Mouse (Mus musculus): ENCODE measurements around the gene H2al1h. TPM values are rescaled to one million over a fixed set of nuclear protein-coding genes. Genes with fewer than 3 reads are reported as not detected.
"Not testable (repeated sequence)": the region's sequence is repeated elsewhere in the genome, so short reads cannot be mapped to it uniquely, and the experiment has no call there.

Gene H2al1h
- polyA plus RNA-seq (2015; fragmentation: Nextera tagmentation; extraction: Ambion mirVana): not detected in 2 replicates

GRCm38 (mm10) chrX:11321192-11321591 lies at the start of gene H2al1h:
H2al1h (plus strand) TSS chrX:11321492.
- not testable (repeated sequence) for H3K9me3 ChIP-seq (replicated peaks; ENCODE audit: control insufficient read depth, low read length); ATAC-seq (ENCODE audit: low read depth); H3K4me1 ChIP-seq (ENCODE audit: control insufficient read depth, low read depth, low read length); H3K4me3 ChIP-seq (ENCODE audit: low read depth, low read length); H3K36me3 ChIP-seq (ENCODE audit: control insufficient read depth, insufficient read depth); H3K27me3 ChIP-seq (ENCODE audit: control insufficient read depth, insufficient read depth, low read depth, low read length); H3K27ac ChIP-seq (ENCODE audit: low read length); H3K4me2 ChIP-seq (ENCODE audit: low read depth, low read length); H3K9ac ChIP-seq (ENCODE audit: low read depth, low read length)
- WGBS (ENCODE audit: insufficient replicate concordance): no CpG with 5 or more reads among the region's 6 CpGs

- Histone ChIP-seq H3K9ac (ENCODE audit: low read depth, low read length) (no peak overlapping the region), H3K36me3 (ENCODE audit: control insufficient read depth, insufficient read depth) (no peaks in the 10 kb centered on the region), H3K4me3 (ENCODE audit: low read depth, low read length) (no peak overlapping the region), H3K4me2 (ENCODE audit: low read depth, low read length) (no peak overlapping the region), H3K9me3 (replicated peaks; ENCODE audit: control insufficient read depth, low read length) (no peaks in the 10 kb centered on the region), H3K27ac (ENCODE audit: low read length) (no peak overlapping the region), H3K4me1 (ENCODE audit: control insufficient read depth, low read depth, low read length) (no peaks in the 10 kb centered on the region), H3K27me3 (ENCODE audit: control insufficient read depth, insufficient read depth, low read depth, low read length) (no peaks in the 10 kb centered on the region)
- 44% methylated on average over 3 of the region's 3 CpGs for WGBS (ENCODE audit: insufficient replicate concordance)
- no peak for ATAC-seq (ENCODE audit: low read depth)
These were observed 48.1 kb upstream of the H2al1h start for GRCm38 (mm10) chrX:11273190-11273589.

GRCm38 (mm10) chrX:11277083-11277482 lies 44.2 kb upstream of the H2al1h start:
- WGBS (ENCODE audit: insufficient replicate concordance): 63% methylated on average over 6 of the region's 6 CpGs
- no peaks in the 10 kb centered on the region for H3K4me1 ChIP-seq (ENCODE audit: control insufficient read depth, low read depth, low read length)
- H3K27ac ChIP-seq (ENCODE audit: low read length): no peak overlapping the region
- no peak for ATAC-seq (ENCODE audit: low read depth)
- H3K36me3 ChIP-seq (ENCODE audit: control insufficient read depth, insufficient read depth): no peaks in the 10 kb centered on the region
- H3K9me3 ChIP-seq (replicated peaks; ENCODE audit: control insufficient read depth, low read length): no peaks in the 10 kb centered on the region
- H3K4me2 ChIP-seq (ENCODE audit: low read depth, low read length): no peak overlapping the region
- no peak overlapping the region for H3K9ac ChIP-seq (ENCODE audit: low read depth, low read length)
- no peak overlapping the region for H3K4me3 ChIP-seq (ENCODE audit: low read depth, low read length)
- no peaks in the 10 kb centered on the region for H3K27me3 ChIP-seq (ENCODE audit: control insufficient read depth, insufficient read depth, low read depth, low read length)

- WGBS (ENCODE audit: insufficient replicate concordance): 44% methylated on average over 2 of the region's 2 CpGs
- H3K4me2 ChIP-seq (ENCODE audit: low read depth, low read length): no peak overlapping the region
- no peak overlapping the region for H3K27ac ChIP-seq (ENCODE audit: low read length)
- H3K36me3 ChIP-seq (ENCODE audit: control insufficient read depth, insufficient read depth): no peaks in the 10 kb centered on the region
- H3K4me3 ChIP-seq (ENCODE audit: low read depth, low read length): no peak overlapping the region
- no peak overlapping the region for H3K9ac ChIP-seq (ENCODE audit: low read depth, low read length)
- no peaks in the 10 kb centered on the region for H3K4me1 ChIP-seq (ENCODE audit: control insufficient read depth, low read depth, low read length)
- no peaks in the 10 kb centered on the region for H3K27me3 ChIP-seq (ENCODE audit: control insufficient read depth, insufficient read depth, low read depth, low read length)
- H3K9me3 ChIP-seq (replicated peaks; ENCODE audit: control insufficient read depth, low read length): no peaks in the 10 kb centered on the region
- ATAC-seq (ENCODE audit: low read depth): no peak
These were observed 40.6 kb upstream of the H2al1h start for GRCm38 (mm10) chrX:11280741-11281140.

GRCm38 (mm10) chrX:11288306-11288882 lies 32.9 kb upstream of the H2al1h start:
- 47% methylated on average over 14 of the region's 14 CpGs for WGBS (ENCODE audit: insufficient replicate concordance)
- ATAC-seq (ENCODE audit: low read depth): no peak
- Histone ChIP-seq H3K27ac (ENCODE audit: low read length) (no peak overlapping the region), H3K9ac (ENCODE audit: low read depth, low read length) (no peak overlapping the region), H3K9me3 (replicated peaks; ENCODE audit: control insufficient read depth, low read length) (no peaks in the 10 kb centered on the region), H3K4me2 (ENCODE audit: low read depth, low read length) (no peak overlapping the region), H3K4me1 (ENCODE audit: control insufficient read depth, low read depth, low read length) (no peaks in the 10 kb centered on the region), H3K36me3 (ENCODE audit: control insufficient read depth, insufficient read depth) (no peaks in the 10 kb centered on the region), H3K27me3 (ENCODE audit: control insufficient read depth, insufficient read depth, low read depth, low read length) (no peaks in the 10 kb centered on the region), H3K4me3 (ENCODE audit: low read depth, low read length) (no peak overlapping the region)

- Histone ChIP-seq H3K36me3 (ENCODE audit: control insufficient read depth, insufficient read depth) (no peaks in the 10 kb centered on the region), H3K27ac (ENCODE audit: low read length) (no peak overlapping the region), H3K27me3 (ENCODE audit: control insufficient read depth, insufficient read depth, low read depth, low read length) (no peaks in the 10 kb centered on the region), H3K4me1 (ENCODE audit: control insufficient read depth, low read depth, low read length) (no peaks in the 10 kb centered on the region), H3K4me3 (ENCODE audit: low read depth, low read length) (no peak overlapping the region), H3K9ac (ENCODE audit: low read depth, low read length) (no peak overlapping the region), H3K9me3 (replicated peaks; ENCODE audit: control insufficient read depth, low read length) (no peaks in the 10 kb centered on the region), H3K4me2 (ENCODE audit: low read depth, low read length) (no peak overlapping the region)
- ATAC-seq (ENCODE audit: low read depth): no peak
- 38% methylated on average over 4 of the region's 4 CpGs for WGBS (ENCODE audit: insufficient replicate concordance)
These were observed 32.0 kb upstream of the H2al1h start for GRCm38 (mm10) chrX:11289244-11289643.

- H3K27ac ChIP-seq (ENCODE audit: low read length); H3K9me3 ChIP-seq (replicated peaks; ENCODE audit: control insufficient read depth, low read length); H3K27me3 ChIP-seq (ENCODE audit: control insufficient read depth, insufficient read depth, low read depth, low read length); ATAC-seq (ENCODE audit: low read depth); H3K36me3 ChIP-seq (ENCODE audit: control insufficient read depth, insufficient read depth); H3K4me2 ChIP-seq (ENCODE audit: low read depth, low read length); H3K4me3 ChIP-seq (ENCODE audit: low read depth, low read length); H3K4me1 ChIP-seq (ENCODE audit: control insufficient read depth, low read depth, low read length); H3K9ac ChIP-seq (ENCODE audit: low read depth, low read length): not testable (repeated sequence)
- no CpG with 5 or more reads among the region's 3 CpGs for WGBS (ENCODE audit: insufficient replicate concordance)
These were observed 22.3 kb upstream of the H2al1h start, which contains the start of gene H2al1a for GRCm38 (mm10) chrX:11298957-11299356. H2al1a (plus strand) TSS chrX:11299257.

- H3K4me3 ChIP-seq (ENCODE audit: low read depth, low read length); H3K4me1 ChIP-seq (ENCODE audit: control insufficient read depth, low read depth, low read length); H3K9me3 ChIP-seq (replicated peaks; ENCODE audit: control insufficient read depth, low read length); ATAC-seq (ENCODE audit: low read depth); H3K4me2 ChIP-seq (ENCODE audit: low read depth, low read length); H3K36me3 ChIP-seq (ENCODE audit: control insufficient read depth, insufficient read depth); H3K27ac ChIP-seq (ENCODE audit: low read length); H3K9ac ChIP-seq (ENCODE audit: low read depth, low read length); H3K27me3 ChIP-seq (ENCODE audit: control insufficient read depth, insufficient read depth, low read depth, low read length): not testable (repeated sequence)
- WGBS (ENCODE audit: insufficient replicate concordance): 62% methylated on average over 1 of the region's 3 CpGs
These were observed 19.2 kb upstream of the H2al1h start, which contains the start of gene H2al1b for GRCm38 (mm10) chrX:11302132-11302531. H2al1b (plus strand) TSS chrX:11302432.

- not testable (repeated sequence) for ATAC-seq (ENCODE audit: low read depth); H3K4me3 ChIP-seq (ENCODE audit: low read depth, low read length); H3K4me1 ChIP-seq (ENCODE audit: control insufficient read depth, low read depth, low read length); H3K9ac ChIP-seq (ENCODE audit: low read depth, low read length); H3K27me3 ChIP-seq (ENCODE audit: control insufficient read depth, insufficient read depth, low read depth, low read length); H3K36me3 ChIP-seq (ENCODE audit: control insufficient read depth, insufficient read depth); H3K9me3 ChIP-seq (replicated peaks; ENCODE audit: control insufficient read depth, low read length); H3K4me2 ChIP-seq (ENCODE audit: low read depth, low read length); H3K27ac ChIP-seq (ENCODE audit: low read length)
- WGBS (ENCODE audit: insufficient replicate concordance): 60% methylated on average over 1 of the region's 6 CpGs
These were observed 15.9 kb upstream of the H2al1h start, which contains the start of gene H2al1c for GRCm38 (mm10) chrX:11305355-11305754. H2al1c (plus strand) TSS chrX:11305655.

All from liver, embryonic 16.5 days (tissue).